Mouse (Mus musculus) hindbrain, embryonic 11.5 days (tissue): ENCODE results near the gene Fmn2. TPM values are rescaled to one million over a fixed set of nuclear protein-coding genes. Genes with fewer than 3 reads are reported as not detected.
A peak's percentile ranks its signal among the peaks of the same experiment; 100 is the strongest.

ENCODE experiments used
- ATAC-seq: fragments of 200-750 bp; cut with Nextera tagmentation; 2 replicates; pipeline ENCODE4 v1.8.0; 2017; ENCODE audit warnings: mild to moderate bottlenecking, moderate TSS enrichment, moderate library complexity; ENCODE audit not compliant: low FRiP score
- DNase-seq: peaks from one replicate; pipeline ENCODE4 v3.0.0-alpha.2; 2015; ENCODE audit warnings: low spot score
- H3K27ac ChIP-seq: fragments of 300-500 bp; sonication (generic); 2 replicates; pipeline ENCODE4 v1.5.1; 2014; ENCODE audit warnings: mild to moderate bottlenecking, low read depth, low read length
- H3K27me3 ChIP-seq: fragments of 300-500 bp; sonication (generic); 2 replicates; pipeline ENCODE4 v1.6.1; 2014; ENCODE audit warnings: mild to moderate bottlenecking, low read length, moderate library complexity, mixed read lengths; ENCODE audit not compliant: control insufficient read depth, insufficient read depth
- H3K36me3 ChIP-seq: fragments of 300-500 bp; sonication (generic); 2 replicates; pipeline ENCODE4 v1.6.1; 2014; ENCODE audit warnings: mild to moderate bottlenecking, low read length, moderate library complexity, mixed read lengths; ENCODE audit not compliant: control insufficient read depth, insufficient read depth
- H3K4me1 ChIP-seq: fragments of 300-500 bp; sonication (generic); replicated peaks from 2 replicates; pipeline ENCODE4 v1.6.1; 2014; ENCODE audit warnings: low read length, mixed read lengths; ENCODE audit not compliant: control insufficient read depth, insufficient read depth
- H3K4me2 ChIP-seq: fragments of 300-500 bp; sonication (generic); replicated peaks from 2 replicates; pipeline ENCODE4 v1.6.1; 2014; ENCODE audit warnings: mild to moderate bottlenecking, low read depth, low read length
- H3K4me3 ChIP-seq: fragments of 300-500 bp; sonication (generic); 2 replicates; pipeline ENCODE4 v1.5.1; 2014; ENCODE audit warnings: low read depth, low read length
- H3K9ac ChIP-seq: fragments of 300-500 bp; sonication (generic); 2 replicates; pipeline ENCODE4 v1.6.1; 2014; ENCODE audit warnings: low read depth, low read length
- H3K9me3 ChIP-seq: fragments of 300-500 bp; sonication (generic); 2 replicates; pipeline ENCODE4 v1.6.1; 2016; ENCODE audit warnings: low read length; ENCODE audit not compliant: control insufficient read depth
- WGBS: fragments of 180-500 bp; shearing (Covaris S2); extraction: QIAGEN DNeasy Blood & Tissue Kit; methylation state at CpG from one replicate; pipeline ENCODE4 v1.1.7; 2014; 5-methylcytosine and 5-hydroxymethylcytosine counted together
- polyA plus RNA-seq: library from polyadenylated mRNA; unstranded; fragments of >200 nt; fragmentation: Nextera tagmentation; extraction: Ambion mirVana; gene quantifications from 2 replicates; pipeline ENCODE4 v1.2.1, GENCODE M21; 2014

Fmn2 gene
- polyA plus RNA-seq, 1 experiment from 2014 or later, result 11.3 TPM

GRCm38 (mm10) chr1:174659459-174660223 is 158.0 kb downstream of the Fmn2 start:
- H3K4me1 ChIP-seq, result no peaks in the 10 kb centered on the region
- no peak overlapping the region for H3K9ac ChIP-seq
- ATAC-seq (no peak), DNase-seq (no peak)
- H3K27me3 ChIP-seq, result no peaks in the 10 kb centered on the region
- no peaks in the 10 kb centered on the region for H3K36me3 ChIP-seq
- H3K9me3 ChIP-seq, result no peaks in the 10 kb centered on the region
- H3K4me2 ChIP-seq, result no peak overlapping the region
- WGBS, result 92% methylated on average over 12 of the region's 12 CpGs
- H3K4me3 ChIP-seq, result no peak overlapping the region
- no peak overlapping the region for H3K27ac ChIP-seq

GRCm38 (mm10) chr1:174665116-174665515 is 163.5 kb downstream of the Fmn2 start:
- ATAC-seq (no peak), DNase-seq (no peak)
- H3K4me2 ChIP-seq, result no peak overlapping the region

GRCm38 (mm10) chr1:174669132-174669531 is 167.5 kb downstream of the Fmn2 start:
- Histone ChIP-seq H3K4me3 (no peak overlapping the region), H3K4me2 (no peak overlapping the region), H3K27ac (no peak overlapping the region), H3K9me3 (no peaks in the 10 kb centered on the region), H3K27me3 (no peaks in the 10 kb centered on the region), H3K4me1 (no peaks in the 10 kb centered on the region), H3K36me3 (no peaks in the 10 kb centered on the region), H3K9ac (no peak overlapping the region)
- WGBS, result 31% methylated on average over 1 of the region's 1 CpGs
- DNase-seq (peak; percentile 24), ATAC-seq (peak; percentile 34)

More at GRCm38 (mm10) chr1:174665116-174665515, 163.5 kb downstream of the Fmn2 start:
- Histone ChIP-seq H3K9ac (no peak overlapping the region), H3K4me1 (no peaks in the 10 kb centered on the region), H3K9me3 (no peaks in the 10 kb centered on the region), H3K27me3 (no peaks in the 10 kb centered on the region), H3K27ac (no peak overlapping the region), H3K4me3 (no peak overlapping the region), H3K36me3 (no peaks in the 10 kb centered on the region)

GRCm38 (mm10) chr1:174670846-174671245 is 169.2 kb downstream of the Fmn2 start:
- no peaks in the 10 kb centered on the region for H3K36me3 ChIP-seq
- no peaks in the 10 kb centered on the region for H3K9me3 ChIP-seq
- no peaks in the 10 kb centered on the region for H3K4me1 ChIP-seq
- DNase-seq (no peak), ATAC-seq (no peak)
- no peak overlapping the region for H3K4me3 ChIP-seq
- no peak overlapping the region for H3K9ac ChIP-seq
- WGBS, result 92% methylated on average over 8 of the region's 8 CpGs
- H3K4me2 ChIP-seq, result no peak overlapping the region
- H3K27ac ChIP-seq, result no peak overlapping the region
- H3K27me3 ChIP-seq, result no peaks in the 10 kb centered on the region

- Histone ChIP-seq H3K9ac (no peak overlapping the region), H3K9me3 (no peaks in the 10 kb centered on the region), H3K36me3 (no peaks in the 10 kb centered on the region), H3K27ac (no peak overlapping the region), H3K4me1 (no peaks in the 10 kb centered on the region), H3K4me2 (no peak overlapping the region), H3K27me3 (no peaks in the 10 kb centered on the region), H3K4me3 (no peak overlapping the region)
- WGBS, result 62% methylated on average over 8 of the region's 8 CpGs
- peak; percentile 33; the same call in 1 of the 2 replicates for ATAC-seq
- DNase-seq, result peak; percentile 23
These were observed 173.0 kb downstream of the Fmn2 start for GRCm38 (mm10) chr1:174674586-174674985.

GRCm38 (mm10) chr1:174675316-174675715 is 173.7 kb downstream of the Fmn2 start:
- Histone ChIP-seq H3K27ac (no peak overlapping the region), H3K27me3 (no peaks in the 10 kb centered on the region), H3K4me2 (no peak overlapping the region), H3K4me3 (no peak overlapping the region), H3K4me1 (no peaks in the 10 kb centered on the region), H3K36me3 (no peaks in the 10 kb centered on the region), H3K9me3 (no peaks in the 10 kb centered on the region), H3K9ac (no peak overlapping the region)
- DNase-seq (no peak), ATAC-seq (no peak)
- WGBS, result 89% methylated on average over 6 of the region's 6 CpGs

GRCm38 (mm10) chr1:174676187-174676586 is 174.6 kb downstream of the Fmn2 start:
- Histone ChIP-seq H3K9ac (no peak overlapping the region), H3K36me3 (no peaks in the 10 kb centered on the region), H3K9me3 (no peaks in the 10 kb centered on the region), H3K27ac (no peak overlapping the region), H3K4me1 (no peaks in the 10 kb centered on the region), H3K4me3 (no peak overlapping the region), H3K4me2 (no peak overlapping the region), H3K27me3 (no peaks in the 10 kb centered on the region)
- 85% methylated on average over 3 of the region's 3 CpGs for WGBS
- ATAC-seq (no peak), DNase-seq (no peak)

- H3K4me3 ChIP-seq, result no peak overlapping the region
- WGBS, result 70% methylated on average over 4 of the region's 4 CpGs
- no peaks in the 10 kb centered on the region for H3K27me3 ChIP-seq
- H3K27ac ChIP-seq, result no peak overlapping the region
- no peaks in the 10 kb centered on the region for H3K36me3 ChIP-seq
- no peak for DNase-seq
- H3K4me2 ChIP-seq, result no peak overlapping the region
- no peaks in the 10 kb centered on the region for H3K4me1 ChIP-seq
- H3K9ac ChIP-seq, result no peak overlapping the region
- ATAC-seq, result no peak
- H3K9me3 ChIP-seq, result no peaks in the 10 kb centered on the region
These were observed 175.6 kb downstream of the Fmn2 start for GRCm38 (mm10) chr1:174677211-174677610.

- Histone ChIP-seq H3K36me3 (no peaks in the 10 kb centered on the region), H3K4me2 (no peak overlapping the region), H3K9ac (no peak overlapping the region), H3K27ac (no peak overlapping the region), H3K4me3 (no peak overlapping the region), H3K4me1 (no peaks in the 10 kb centered on the region), H3K9me3 (no peaks in the 10 kb centered on the region), H3K27me3 (no peaks in the 10 kb centered on the region)
- 90% methylated on average over 2 of the region's 2 CpGs for WGBS
- DNase-seq, result no peak
- no peak for ATAC-seq
These were observed 187.7 kb downstream of the Fmn2 start for GRCm38 (mm10) chr1:174689301-174689700.
